Mouse (Mus musculus) stomach, embryonic 16.5 days (tissue): Measurements from ENCODE around the gene Nrl. TPM values are rescaled to one million over a fixed set of nuclear protein-coding genes. Genes with fewer than 3 reads are reported as not detected.

ENCODE experiments used
- ATAC-seq: fragments of 200-750 bp; cut with Nextera tagmentation; 2 replicates; pipeline ENCODE4 v1.8.0; 2017; ENCODE audit warnings: moderate number of reproducible peaks, moderate TSS enrichment; ENCODE audit not compliant: insufficient read depth, low FRiP score
- H3K27ac ChIP-seq: fragments of 300-500 bp; sonication (generic); 2 replicates; pipeline ENCODE4 v1.5.1; 2014; ENCODE audit warnings: low read length
- H3K27me3 ChIP-seq: fragments of 300-500 bp; sonication (generic); 2 replicates; pipeline ENCODE4 v1.6.1; 2014; ENCODE audit warnings: low read length, control low read depth, mixed read lengths; ENCODE audit not compliant: control insufficient read depth, insufficient read depth
- H3K36me3 ChIP-seq: fragments of 300-500 bp; sonication (generic); 2 replicates; pipeline ENCODE4 v1.6.1; 2014; ENCODE audit warnings: low read length; ENCODE audit not compliant: control insufficient read depth, insufficient read depth
- H3K4me1 ChIP-seq: fragments of 300-500 bp; sonication (generic); 2 replicates; pipeline ENCODE4 v1.6.1; 2014; ENCODE audit warnings: low read length, control low read depth, mixed read lengths; ENCODE audit not compliant: control insufficient read depth, insufficient read depth
- H3K4me2 ChIP-seq: fragments of 300-500 bp; sonication (generic); 2 replicates; pipeline ENCODE4 v1.6.1; 2014; ENCODE audit warnings: low read depth, low read length, mixed read lengths
- H3K4me3 ChIP-seq: fragments of 300-500 bp; sonication (generic); replicated peaks from 2 replicates; pipeline ENCODE4 v1.5.1; 2014; ENCODE audit warnings: mild to moderate bottlenecking, low read length
- H3K9ac ChIP-seq: fragments of 300-500 bp; sonication (generic); 2 replicates; pipeline ENCODE4 v1.6.1; 2014; ENCODE audit warnings: low read length
- H3K9me3 ChIP-seq: fragments of 300-500 bp; sonication (generic); replicated peaks from 2 replicates; pipeline ENCODE4 v1.6.1; 2016; ENCODE audit warnings: low read length, control low read depth; ENCODE audit not compliant: control insufficient read depth
- WGBS: fragments of 180-500 bp; shearing (Covaris S2); extraction: QIAGEN DNeasy Blood & Tissue Kit; methylation state at CpG from one replicate; pipeline ENCODE4 v1.1.7; 2014; 5-methylcytosine and 5-hydroxymethylcytosine counted together
- polyA plus RNA-seq: library from polyadenylated mRNA; unstranded; fragments of >200 nt; fragmentation: Nextera tagmentation; extraction: Ambion mirVana; gene quantifications from 2 replicates; pipeline ENCODE4 v1.2.1, GENCODE M21; 2015

The Nrl gene
- polyA plus RNA-seq, 1 experiment from 2014 or later: not detected

DNA sequence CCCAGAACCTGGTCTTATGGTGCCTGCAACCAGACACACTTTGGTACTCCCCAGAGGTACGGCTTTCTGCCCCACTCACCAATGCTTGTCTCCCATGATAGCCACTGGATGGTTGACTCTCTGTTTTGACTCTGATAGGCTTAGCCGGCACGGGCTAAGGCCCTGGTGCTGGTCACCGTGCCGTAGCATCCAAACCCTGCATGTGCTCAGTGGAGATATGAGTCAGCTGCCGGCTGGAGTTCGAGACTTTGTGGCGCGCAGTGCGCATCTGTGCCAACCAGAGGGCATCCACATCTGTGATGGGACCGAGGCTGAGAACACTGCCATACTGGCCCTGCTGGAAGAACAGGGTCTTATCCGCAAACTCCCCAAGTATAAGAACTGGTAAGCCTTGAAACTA, 17.5 kb upstream of the Nrl start:
- Histone ChIP-seq H3K4me2 (no peak overlapping the region), H3K27ac (no peak overlapping the region), H3K4me1 (peaks cover 14% of the 10 kb centered on the region), H3K9ac (no peak overlapping the region), H3K36me3 (no peaks in the 10 kb centered on the region; the same call in 1 of the 2 replicates), H3K9me3 (no peaks in the 10 kb centered on the region), H3K27me3 (no peaks in the 10 kb centered on the region), H3K4me3 (no peak overlapping the region)
- 95% methylated on average over 12 of the region's 12 CpGs for WGBS
- no peak for ATAC-seq

DNA sequence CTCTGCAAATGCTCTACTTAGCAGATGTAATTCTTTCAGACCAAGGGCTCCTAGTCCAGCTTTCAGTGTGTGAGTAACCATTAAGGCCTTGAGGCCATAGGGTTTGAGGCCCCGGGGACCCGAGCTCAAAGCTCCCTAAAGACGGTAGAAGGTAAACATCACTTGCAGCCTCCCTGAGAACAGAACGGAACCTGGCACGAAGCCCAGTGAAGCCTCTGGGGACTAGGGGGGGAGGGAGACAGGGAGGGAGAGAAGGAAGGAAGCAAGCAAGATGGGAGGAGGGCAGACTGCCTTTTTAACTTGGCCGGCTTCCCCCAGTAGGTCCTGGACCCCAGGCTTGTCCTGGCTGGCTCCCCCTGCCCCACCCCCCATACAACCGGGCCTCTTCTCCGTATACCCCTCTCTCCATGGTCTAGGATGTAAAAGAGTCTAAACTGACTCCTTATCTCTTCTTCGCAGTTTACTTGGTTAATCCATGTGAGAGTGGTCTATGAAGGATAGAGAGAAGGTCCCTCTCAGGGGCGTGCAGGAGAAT, 16.1 kb upstream of the Nrl start:
- no peaks in the 10 kb centered on the region for H3K27me3 ChIP-seq
- peak overlapping the region; percentile 56 for H3K4me3 ChIP-seq
- peak; percentile 63 for ATAC-seq
- H3K27ac ChIP-seq: peak overlapping the region; percentile 91
- H3K9ac ChIP-seq: peak overlapping the region; percentile 76
- 1% methylated on average over 10 of the region's 10 CpGs for WGBS
- H3K36me3 ChIP-seq: no peaks in the 10 kb centered on the region; the same call in 1 of the 2 replicates
- H3K4me1 ChIP-seq: peaks cover 14% of the 10 kb centered on the region
- H3K9me3 ChIP-seq: no peaks in the 10 kb centered on the region
- H3K4me2 ChIP-seq: peak overlapping the region; percentile 53

DNA sequence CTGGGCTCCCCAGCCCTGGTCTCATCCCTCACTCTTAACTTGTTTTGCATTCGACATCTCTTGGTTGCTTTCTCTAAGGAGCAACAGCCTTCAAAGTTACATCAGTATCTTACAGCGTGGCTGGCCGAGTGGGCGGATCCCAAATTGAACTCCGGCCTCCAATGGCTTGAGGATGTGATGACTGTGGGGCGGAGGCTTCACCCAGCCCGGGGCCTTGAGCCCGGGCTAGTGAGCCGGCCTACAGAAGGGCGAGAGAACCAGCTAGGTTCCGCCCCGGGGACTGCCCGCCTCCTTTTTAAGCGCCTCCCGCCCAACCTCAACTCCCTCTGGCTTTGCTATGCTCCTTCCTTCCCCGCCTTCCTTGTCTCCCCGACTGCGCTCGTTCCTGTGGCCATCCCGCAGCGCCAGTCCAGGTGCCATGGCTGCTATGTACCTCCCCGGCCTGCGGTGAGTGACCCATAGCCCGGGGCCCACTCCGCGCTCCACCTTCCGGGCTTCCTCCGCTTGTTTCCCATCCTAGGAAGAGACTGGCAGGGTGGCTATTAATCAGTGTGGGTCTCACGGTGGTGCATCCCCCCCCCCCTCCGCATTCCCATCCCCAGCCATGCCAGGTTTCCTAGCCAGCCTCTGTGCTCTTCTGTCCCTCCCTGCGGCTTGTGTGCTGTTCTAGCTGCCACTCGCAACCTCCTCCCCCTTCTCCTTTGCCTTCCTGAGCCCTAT, 15.4 kb upstream of the Nrl start, which contains the start of gene Pck2:
TSS of gene Pck2 (plus strand) at position 200 of the 720 bp plus-strand sequence.
- Histone ChIP-seq H3K36me3 (no peaks in the 10 kb centered on the region; the same call in 1 of the 2 replicates), H3K27ac (peak within 1 kb of the TSS; percentile 91), H3K27me3 (no peaks in the 10 kb centered on the region), H3K9me3 (no peaks in the 10 kb centered on the region), H3K4me2 (peak within 1 kb of the TSS; percentile 53), H3K4me3 (peak within 1 kb of the TSS; percentile 56), H3K9ac (peak within 1 kb of the TSS; percentile 76), H3K4me1 (peaks cover 14% of the 10 kb centered on the region)
- under 1% methylated on average over 32 of the region's 32 CpGs for whole genome bisulfite sequencing
- ATAC-seq: peak; percentile 95

DNA sequence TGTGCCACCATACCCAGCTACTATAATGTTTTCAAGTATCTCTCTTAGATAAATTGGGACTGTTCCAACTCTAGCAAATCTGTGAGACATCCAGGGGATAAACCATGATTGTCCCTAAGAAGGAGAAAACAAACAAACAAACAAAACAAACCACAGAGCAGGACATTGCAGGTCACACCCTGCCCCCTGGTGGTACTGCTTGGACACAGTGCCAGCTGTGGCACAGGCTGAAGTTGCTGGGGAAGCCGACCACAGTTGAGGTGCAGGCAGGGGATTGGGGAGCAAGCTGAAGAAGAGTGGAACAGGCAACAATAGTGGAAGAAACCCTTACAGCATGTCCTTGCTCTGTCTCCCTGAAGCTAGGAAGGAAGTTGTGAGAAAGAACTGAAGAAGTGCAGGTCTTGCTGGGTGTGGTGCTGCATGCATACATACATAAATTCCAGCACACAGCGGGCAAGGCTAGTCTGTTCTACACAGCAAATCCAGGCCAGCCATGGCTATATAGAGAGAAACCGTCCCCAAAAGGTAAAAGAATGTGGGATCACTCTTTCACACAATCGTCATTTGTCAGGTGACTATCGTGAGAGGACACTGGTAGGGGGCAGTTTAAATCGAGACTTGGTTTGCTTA, 11.4 kb upstream of the Nrl start:
- no peaks in the 10 kb centered on the region for H3K9me3 ChIP-seq
- no peak overlapping the region for H3K4me3 ChIP-seq
- H3K4me1 ChIP-seq: peaks cover 9% of the 10 kb centered on the region
- no peak overlapping the region for H3K9ac ChIP-seq
- no peaks in the 10 kb centered on the region for H3K36me3 ChIP-seq
- ATAC-seq: no peak
- H3K27me3 ChIP-seq: no peaks in the 10 kb centered on the region
- 41% methylated on average over 6 of the region's 6 CpGs for WGBS
- no peak overlapping the region for H3K4me2 ChIP-seq
- H3K27ac ChIP-seq: no peak overlapping the region

DNA sequence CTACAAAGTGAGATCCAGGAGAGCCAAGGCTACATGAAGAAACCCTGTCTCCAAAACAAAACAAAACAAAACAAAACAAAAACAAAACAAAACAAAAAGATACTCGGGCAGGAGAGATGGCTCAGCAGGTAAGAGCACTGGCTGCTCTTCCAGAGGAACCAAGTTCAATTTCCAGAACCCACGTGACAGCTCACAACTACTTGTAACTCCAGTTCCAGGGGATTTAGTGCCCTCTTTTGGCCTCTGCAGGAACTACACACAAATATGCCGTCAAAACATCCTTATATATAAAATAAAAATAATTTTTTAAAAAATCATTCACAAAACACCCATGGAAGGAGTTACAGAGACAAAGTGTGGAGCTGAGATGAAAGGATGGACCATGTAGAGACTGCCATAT, 3.2 kb upstream of the Nrl start:
- Histone ChIP-seq H3K4me3 (no peak overlapping the region), H3K36me3 (no peaks in the 10 kb centered on the region), H3K9me3 (no peaks in the 10 kb centered on the region), H3K4me2 (no peak overlapping the region), H3K9ac (no peak overlapping the region), H3K27ac (no peak overlapping the region), H3K4me1 (no peaks in the 10 kb centered on the region), H3K27me3 (no peaks in the 10 kb centered on the region)
- WGBS: 22% methylated on average over 3 of the region's 3 CpGs
- ATAC-seq: no peak

DNA sequence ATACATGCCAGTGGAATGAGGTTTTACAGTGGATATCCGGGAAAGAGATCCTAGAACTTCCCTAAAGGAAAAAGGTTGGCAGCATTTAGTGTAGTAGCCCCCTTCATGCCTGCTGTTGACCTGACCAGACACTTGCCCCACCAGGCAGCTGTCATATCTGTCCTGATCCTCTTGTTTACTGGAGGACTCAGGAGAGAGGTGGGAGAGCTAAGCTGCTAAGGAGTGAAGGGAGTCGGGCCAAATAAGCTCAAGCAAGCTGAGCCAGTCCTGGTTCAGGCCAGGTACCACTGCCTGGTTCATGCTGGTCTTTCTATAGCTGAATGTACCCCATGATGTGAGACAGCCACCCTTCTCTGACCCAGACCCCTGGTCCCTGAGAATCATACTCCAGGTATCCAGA, 1.9 kb upstream of the Nrl start:
- Histone ChIP-seq H3K4me1 (no peaks in the 10 kb centered on the region), H3K4me3 (no peak overlapping the region), H3K9ac (no peak overlapping the region), H3K4me2 (no peak overlapping the region), H3K27me3 (peaks cover 7% of the 10 kb centered on the region; the same call in 1 of the 2 replicates), H3K9me3 (no peaks in the 10 kb centered on the region), H3K27ac (no peak overlapping the region), H3K36me3 (no peaks in the 10 kb centered on the region)
- WGBS: 60% methylated on average over 2 of the region's 2 CpGs
- ATAC-seq: no peak

DNA sequence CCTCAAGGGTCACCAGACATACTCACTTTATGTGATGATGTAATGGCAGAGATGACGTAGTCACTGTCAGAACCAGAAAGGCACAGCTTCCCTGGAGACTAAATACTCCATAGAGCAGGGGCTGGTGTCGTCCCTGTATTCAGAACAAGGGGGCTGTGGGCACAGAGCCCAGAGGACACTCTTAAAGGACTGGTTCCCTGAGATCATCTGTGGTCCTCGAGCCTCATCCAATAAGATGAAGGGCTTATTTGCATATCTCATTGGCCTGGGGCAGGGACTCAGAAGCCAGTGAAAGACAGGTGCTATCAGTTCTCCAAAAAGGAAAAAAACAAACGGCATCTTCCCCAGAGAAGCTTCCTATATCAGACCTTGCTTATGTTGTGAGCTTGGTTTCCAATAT, 719 bp downstream of the Nrl start:
- Histone ChIP-seq H3K27me3 (peaks cover 19% of the 10 kb centered on the region), H3K4me2 (no peak overlapping the region), H3K9ac (no peak overlapping the region), H3K36me3 (no peaks in the 10 kb centered on the region), H3K4me3 (no peak overlapping the region), H3K4me1 (no peaks in the 10 kb centered on the region), H3K9me3 (no peaks in the 10 kb centered on the region), H3K27ac (no peak overlapping the region)
- ATAC-seq: no peak
- WGBS: 47% methylated on average over 4 of the region's 4 CpGs

DNA sequence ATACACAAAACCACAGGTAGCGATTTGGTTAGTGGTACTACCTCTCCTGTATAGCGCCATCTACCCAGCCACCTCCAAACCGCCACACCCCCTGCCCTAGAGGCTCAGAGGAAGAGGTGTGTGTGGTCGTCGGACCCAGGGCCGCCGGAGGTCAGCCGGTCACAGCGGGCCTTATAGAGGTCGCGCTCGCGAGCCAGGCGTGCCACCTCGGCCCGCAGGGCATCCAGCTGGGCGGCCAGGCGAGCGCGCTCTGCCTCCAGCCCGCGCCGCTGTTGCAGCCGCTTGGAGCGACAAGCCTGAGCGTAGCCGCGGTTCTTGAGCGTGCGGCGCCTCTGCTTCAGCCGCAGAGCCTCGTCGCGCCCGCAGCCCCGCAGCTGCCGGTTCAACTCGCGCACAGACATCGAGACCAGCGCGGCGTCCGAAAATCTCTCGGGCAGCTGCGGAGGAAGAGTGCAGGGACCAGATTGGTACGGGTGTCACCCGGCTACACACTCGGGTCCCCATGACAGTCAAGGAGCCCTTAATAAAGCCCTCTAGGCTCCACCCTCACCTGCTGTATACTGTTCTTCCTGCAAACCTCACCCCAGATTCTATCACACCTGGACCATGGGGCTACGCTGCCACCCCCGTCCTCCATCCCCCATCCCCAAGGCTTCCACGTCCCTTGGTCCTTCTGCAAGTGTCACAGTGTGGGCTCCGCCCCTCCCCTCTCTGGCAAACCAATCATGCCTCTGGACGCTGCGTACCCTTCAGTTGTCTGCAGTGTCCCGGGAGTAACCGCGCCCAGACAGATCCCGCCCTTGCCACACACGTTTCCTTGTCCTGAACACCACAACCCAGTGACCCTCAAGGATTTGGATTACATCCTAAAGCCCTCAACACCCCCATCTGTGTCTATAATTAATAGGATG, 4.1 kb downstream of the Nrl start:
- H3K36me3 ChIP-seq: no peaks in the 10 kb centered on the region
- peak overlapping the region; percentile 65 for H3K9ac ChIP-seq
- peaks cover 19% of the 10 kb centered on the region for H3K27me3 ChIP-seq
- WGBS: under 1% methylated on average over 61 of the region's 61 CpGs
- no peaks in the 10 kb centered on the region for H3K9me3 ChIP-seq
- H3K4me3 ChIP-seq: peak overlapping the region; percentile 52
- H3K27ac ChIP-seq: no peak overlapping the region
- ATAC-seq: peak; percentile 44
- peak overlapping the region; percentile 89 for H3K4me2 ChIP-seq
- no peaks in the 10 kb centered on the region for H3K4me1 ChIP-seq
